Mouse (Mus musculus): ENCODE measurements at regions not wholly inside any gene's neighbourhood (a gene's known extent, or its start where the extent isn't known, plus 50 kb on each side); places are given as distances from the start of the nearest gene placed in this dataset.

GRCm38 (mm10) chr12:13669453-13669852, 400.5 kb downstream of the Nbas start:
- no peak for TF ChIP-seq CTCF (IDR thresholded peaks at IDR 0.05; ENCODE audit: insufficient read depth, low read length)
- no peak for TF ChIP-seq POLR2A (IDR thresholded peaks at IDR 0.05; ENCODE audit: borderline replicate concordance, extremely low read depth, low read depth, low read length)
